Mouse (Mus musculus): ENCODE measurements around the gene Ap1m2.

DNA sequence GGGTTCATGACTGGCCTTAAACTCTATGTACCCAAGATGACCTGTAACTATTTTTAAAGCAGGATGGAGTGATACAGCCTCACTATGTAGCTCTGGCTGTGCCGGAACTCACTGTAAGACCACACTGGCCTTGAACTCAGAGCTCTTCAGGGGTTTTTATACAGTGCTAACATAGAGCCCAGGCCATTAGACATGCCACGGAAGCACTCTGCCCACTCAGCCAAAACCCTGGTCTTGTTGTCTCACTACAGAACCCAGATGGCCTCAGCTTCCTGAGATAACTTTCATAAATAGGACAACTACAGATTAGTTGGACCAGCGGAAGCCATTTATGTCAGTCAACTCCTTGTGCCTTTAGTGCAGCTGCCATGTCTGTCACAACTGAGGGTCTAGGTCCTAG is 37.8 kb downstream of the Ap1m2 start:
- no peak for TF ChIP-seq CTCF (IDR thresholded peaks at IDR 0.05; ENCODE audit: low read depth, low read length)
- no peak for TF ChIP-seq GATA1 (IDR thresholded peaks at IDR 0.05; ENCODE audit: borderline replicate concordance, low read length)
- TF ChIP-seq POLR2AphosphoS5 (IDR thresholded peaks at IDR 0.05; ENCODE audit: insufficient replicate concordance, low read depth, low read length) = no peak
